Comparison of ENCODE assay signal across 11 mouse cellular contexts in genomic region chr5:37967914-37968375, GRCm38 (mm10).
DNase-seq lines count a peak whose midpoint lies in the region; ATAC-seq and TF ChIP-seq lines count a peak whose summit lies in the region.
"Had no signal": no experiment of that assay in that cellular context is flagged by ENCODE, and none has a peak within 500 bp of the region (broad histone marks: within the 10 kb centered on the region; RNA-seq: fewer than 3 reads in every experiment).

No protein-coding gene starts in this region.

- TF ChIP-seq CTCF in heart, postnatal 0 days (IDR thresholded peaks at IDR 0.05; ENCODE audit: low read depth) = no peak
- TF ChIP-seq CTCF in midbrain, postnatal 0 days (IDR thresholded peaks at IDR 0.05) = no peak

- no peak for ATAC-seq in heart, postnatal 0 days (ENCODE audit: insufficient read depth, low read depth)
- ATAC-seq in neural tube, embryonic 12.5 days (ENCODE audit: low FRiP score, low read depth) = no peak
- no peak for ATAC-seq in intestine, embryonic 16.5 days
- ATAC-seq in midbrain, postnatal 0 days (ENCODE audit: low FRiP score) = no peak

- no peaks in the 10 kb centered on the region for H3K4me1 ChIP-seq in heart, postnatal 0 days (ENCODE audit: control insufficient read depth, insufficient read depth)
- 0 out of 2 replicates have a peak, but pooled peaks cover 9% of the 10 kb centered on the region for H3K4me1 ChIP-seq in neural tube, embryonic 12.5 days
- peaks cover 6% of the 10 kb centered on the region; the same call in 1 of the 2 replicates for H3K4me1 ChIP-seq in intestine, embryonic 16.5 days (ENCODE audit: control insufficient read depth, insufficient read depth, low read length)
- no peaks in the 10 kb centered on the region for H3K4me1 ChIP-seq in midbrain, postnatal 0 days (ENCODE audit: insufficient read depth, low read length)

- TF ChIP-seq EP300 in heart, postnatal 0 days (IDR thresholded peaks at IDR 0.05; ENCODE audit: low read depth) = no peak

- 0 out of 2 replicates have a peak, but pooled peaks cover 3% of the 10 kb centered on the region for H3K9me3 ChIP-seq in heart, postnatal 0 days (replicated peaks; ENCODE audit: control insufficient read depth, low read length)
- H3K9me3 ChIP-seq in neural tube, embryonic 12.5 days = no peaks in the 10 kb centered on the region
- no peaks in the 10 kb centered on the region for H3K9me3 ChIP-seq in intestine, embryonic 16.5 days (ENCODE audit: control insufficient read depth, low read length)
- no peaks in the 10 kb centered on the region for H3K9me3 ChIP-seq in midbrain, postnatal 0 days (ENCODE audit: low read length)

- peaks cover 44% of the 10 kb centered on the region for H3K27me3 ChIP-seq in heart, postnatal 0 days (ENCODE audit: control insufficient read depth, insufficient read depth, low read length)
- peaks cover 41% of the 10 kb centered on the region for H3K27me3 ChIP-seq in neural tube, embryonic 12.5 days (replicated peaks)
- peaks cover 15% of the 10 kb centered on the region for H3K27me3 ChIP-seq in intestine, embryonic 16.5 days (replicated peaks; ENCODE audit: control insufficient read depth, insufficient read depth, low read length)
- peaks cover 47% of the 10 kb centered on the region for H3K27me3 ChIP-seq in midbrain, postnatal 0 days (ENCODE audit: insufficient read depth, low read length)

- H3K4me3 ChIP-seq in heart, postnatal 0 days (ENCODE audit: low read depth, low read length) = 0 out of 2 replicates have a peak overlapping the region, but pooled peaks have one; percentile 9
- H3K4me3 ChIP-seq in neural tube, embryonic 12.5 days = no peak overlapping the region
- no peak overlapping the region; the same call in 1 of the 2 replicates for H3K4me3 ChIP-seq in intestine, embryonic 16.5 days (ENCODE audit: low read length)
- no peak overlapping the region for H3K4me3 ChIP-seq in midbrain, postnatal 0 days (ENCODE audit: low read depth, low read length)

- H3K27ac ChIP-seq in heart, postnatal 0 days (ENCODE audit: low read depth) = no peak overlapping the region
- H3K27ac ChIP-seq in neural tube, embryonic 12.5 days = no peak overlapping the region
- no peak overlapping the region for H3K27ac ChIP-seq in intestine, embryonic 16.5 days (ENCODE audit: low read length)
- no peak overlapping the region for H3K27ac ChIP-seq in midbrain, postnatal 0 days (ENCODE audit: low read depth, low read length)

- DNase-seq in heart, postnatal 0 days (ENCODE audit: low spot score) = no peak
- no peak for DNase-seq in heart, adult 8-10 months (ENCODE audit: low spot score)
- DNase-seq in neural tube, embryonic 10.5 days (ENCODE audit: extremely low spot score, low spot score) = no peak
- DNase-seq in midbrain, postnatal 0 days (ENCODE audit: low spot score) = no peak
- DNase-seq in adrenal gland, postnatal 4 days (ENCODE audit: low spot score in 2 of 2) = no peak
- DNase-seq in thymus, adult 18-20 months = no peak
- DNase-seq: cerebellum, adult 9-11 months; left cerebral cortex, postnatal 4 days; thymus, postnatal 4 days had no signal

- H3K9ac ChIP-seq in heart, postnatal 0 days (replicated peaks; ENCODE audit: low read depth, low read length) = no peak overlapping the region
- no peak overlapping the region for H3K9ac ChIP-seq in neural tube, embryonic 12.5 days
- H3K9ac ChIP-seq in intestine, embryonic 16.5 days (ENCODE audit: low read depth, low read length) = no peak overlapping the region
- no peak overlapping the region for H3K9ac ChIP-seq in midbrain, postnatal 0 days (replicated peaks; ENCODE audit: low read length, poor library complexity, severe bottlenecking)

- WGBS in heart, postnatal 0 days = 10% methylated on average over 14 of the region's 14 CpGs
- WGBS in neural tube, embryonic 12.5 days = 7% methylated on average over 14 of the region's 14 CpGs
- WGBS in intestine, embryonic 16.5 days = 6% methylated on average over 14 of the region's 14 CpGs
- WGBS in midbrain, postnatal 0 days = 6% methylated on average over 14 of the region's 14 CpGs

- H3K36me3 ChIP-seq in heart, postnatal 0 days (replicated peaks; ENCODE audit: control insufficient read depth, insufficient read depth, low read length) = no peaks in the 10 kb centered on the region
- no peaks in the 10 kb centered on the region for H3K36me3 ChIP-seq in neural tube, embryonic 12.5 days
- H3K36me3 ChIP-seq in intestine, embryonic 16.5 days (ENCODE audit: control insufficient read depth, insufficient read depth, low read length) = no peaks in the 10 kb centered on the region
- H3K36me3 ChIP-seq in midbrain, postnatal 0 days (ENCODE audit: insufficient read depth, low read length) = no peaks in the 10 kb centered on the region

- H3K4me2 ChIP-seq in heart, postnatal 0 days (ENCODE audit: low read depth, low read length) = peak overlapping the region; percentile 2; the same call in 1 of the 2 replicates
- peak overlapping the region; percentile 25 for H3K4me2 ChIP-seq in neural tube, embryonic 12.5 days (replicated peaks)
- peak overlapping the region; percentile 2; the same call in 1 of the 2 replicates for H3K4me2 ChIP-seq in intestine, embryonic 16.5 days (ENCODE audit: low read depth, low read length)
- H3K4me2 ChIP-seq in midbrain, postnatal 0 days (ENCODE audit: low read depth, low read length, poor library complexity, severe bottlenecking) = peak overlapping the region; percentile 20; the same call in 1 of the 2 replicates
